Mouse (Mus musculus): ENCODE measurements at regions not wholly inside any gene's neighbourhood (a gene's known extent, or its start where the extent isn't known, plus 50 kb on each side); places are given as distances from the start of the nearest gene placed in this dataset.

- H3K27ac ChIP-seq (replicated peaks), result no peak overlapping the region
- H3K27me3 ChIP-seq, result no peaks in the 10 kb centered on the region
- no peak for ATAC-seq (ENCODE audit: low FRiP score, low read depth)
- H3K4me3 ChIP-seq, result no peak overlapping the region
- no peaks in the 10 kb centered on the region for H3K4me1 ChIP-seq (replicated peaks)
- no peak overlapping the region for H3K4me2 ChIP-seq
- H3K9me3 ChIP-seq, result no peaks in the 10 kb centered on the region
- no peak overlapping the region for H3K9ac ChIP-seq
- 93% methylated on average over 5 of the region's 5 CpGs for WGBS
- H3K36me3 ChIP-seq, result no peaks in the 10 kb centered on the region
These were observed 55.3 kb upstream of the Fam19a1 start for GRCm38 (mm10) chr6:96057575-96058159.

DNA sequence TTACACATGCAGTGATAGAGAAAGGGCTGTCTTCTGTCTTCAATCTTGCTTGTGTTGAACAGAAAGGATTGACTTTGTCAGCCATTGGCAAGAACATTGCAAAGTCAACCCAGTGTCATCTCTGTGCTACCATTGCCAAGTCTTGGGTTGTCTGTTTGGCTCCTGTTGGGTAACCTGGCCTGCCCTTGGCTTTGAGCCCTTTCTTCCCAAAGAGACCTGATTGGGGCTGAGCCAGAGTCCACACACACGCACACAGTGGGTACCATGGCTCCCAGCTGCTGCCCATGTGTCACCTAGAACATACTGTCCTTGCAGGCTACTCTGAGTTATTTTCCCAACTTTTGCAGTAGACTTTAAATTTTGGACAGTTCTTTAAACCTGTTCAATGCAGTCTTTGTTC lies 51.0 kb upstream of the Fam19a1 start:
- Histone ChIP-seq H3K27me3 (no peaks in the 10 kb centered on the region), H3K9me3 (no peaks in the 10 kb centered on the region), H3K4me1 (replicated peaks) (no peaks in the 10 kb centered on the region), H3K27ac (replicated peaks) (no peak overlapping the region), H3K4me2 (no peak overlapping the region), H3K9ac (no peak overlapping the region), H3K36me3 (no peaks in the 10 kb centered on the region), H3K4me3 (no peak overlapping the region)
- 72% methylated on average over 1 of the region's 1 CpGs for WGBS
- no peak for ATAC-seq (ENCODE audit: low FRiP score, low read depth)

Data from hindbrain, embryonic 15.5 days (tissue).